Mouse (Mus musculus) cerebellum, postnatal 36 days (tissue): ENCODE measurements at regions not wholly inside any gene's neighbourhood (a gene's known extent, or its start where the extent isn't known, plus 50 kb on each side); places are given as distances from the start of the nearest gene placed in this dataset.

Experiments
- DNase-seq, 2 experiments: peaks; one replicate each; pipeline ENCODE4 v3.0.0; 2021 to 2022; ENCODE audit warnings: mixed read lengths in 2 of 2

- no peak for DNase-seq
Observed at GRCm38 (mm10) chr9:32815473-32815872, 179.5 kb downstream of the Ets1 start.

GRCm38 (mm10) chr9:32816649-32817425 is 180.8 kb downstream of the Ets1 start:
- no peak for DNase-seq

GRCm38 (mm10) chr9:32817442-32818358 is 181.7 kb downstream of the Ets1 start:
- no peak for DNase-seq

GRCm38 (mm10) chr9:32823439-32824133 is 187.6 kb downstream of the Ets1 start:
- DNase-seq: no peak

- no peak for DNase-seq
Observed at GRCm38 (mm10) chr9:32824134-32824531, 188.1 kb downstream of the Ets1 start.

GRCm38 (mm10) chr9:32830268-32830891 is 194.4 kb downstream of the Ets1 start:
- no peak for DNase-seq

- no peak for DNase-seq
Observed at GRCm38 (mm10) chr9:32833373-32833772, 197.4 kb downstream of the Ets1 start.

GRCm38 (mm10) chr9:32834751-32835625 is 199.0 kb downstream of the Ets1 start:
- no peak for DNase-seq

- DNase-seq: no peak
Observed at GRCm38 (mm10) chr9:32835626-32835971, 199.6 kb downstream of the Ets1 start.

- no peak for DNase-seq
Observed at GRCm38 (mm10) chr9:32836371-32836770, 200.3 kb downstream of the Ets1 start.

- DNase-seq: no peak
Observed at GRCm38 (mm10) chr9:32847361-32847760, 211.3 kb downstream of the Ets1 start.

GRCm38 (mm10) chr9:32852282-32852681 is 216.3 kb downstream of the Ets1 start:
- no peak for DNase-seq

GRCm38 (mm10) chr9:32863286-32863685 is 227.3 kb downstream of the Ets1 start:
- no peak for DNase-seq

- DNase-seq: no peak
Observed at GRCm38 (mm10) chr9:32868936-32869335, 232.9 kb downstream of the Ets1 start.

- DNase-seq: no peak
Observed at GRCm38 (mm10) chr9:32874306-32874875, 238.4 kb downstream of the Ets1 start.

GRCm38 (mm10) chr9:32882819-32883587 is 247.0 kb downstream of the Ets1 start:
- no peak for DNase-seq

- no peak for DNase-seq
Observed at GRCm38 (mm10) chr9:32886008-32886650, 250.1 kb downstream of the Ets1 start.

GRCm38 (mm10) chr9:32899801-32900200 is 263.8 kb downstream of the Ets1 start:
- DNase-seq: no peak

- no peak for DNase-seq
Observed at GRCm38 (mm10) chr9:32901287-32901686, 265.3 kb downstream of the Ets1 start.

- no peak for DNase-seq
Observed at GRCm38 (mm10) chr9:32906233-32906872, 270.3 kb downstream of the Ets1 start.
